Mouse (Mus musculus) liver, embryonic 12.5 days (tissue): ENCODE data around the gene Prkcz. TPM values are rescaled to one million over a fixed set of nuclear protein-coding genes. Genes with fewer than 3 reads are reported as not detected.

Experiments
- ATAC-seq: fragments of 200-750 bp; cut with Nextera tagmentation; 2 replicates; pipeline ENCODE4 v1.8.0; 2017; ENCODE audit warnings: moderate number of reproducible peaks, mild to moderate bottlenecking, moderate library complexity
- H3K27ac ChIP-seq: fragments of 300-500 bp; sonication (generic); 2 replicates; pipeline ENCODE4 v1.5.1; 2016; ENCODE audit warnings: mild to moderate bottlenecking
- H3K27me3 ChIP-seq: fragments of 300-500 bp; sonication (generic); replicated peaks from 2 replicates; pipeline ENCODE4 v1.6.1; 2016; ENCODE audit warnings: mild to moderate bottlenecking, moderate library complexity
- H3K36me3 ChIP-seq: fragments of 300-500 bp; sonication (generic); 2 replicates; pipeline ENCODE4 v1.6.1; 2016; ENCODE audit warnings: mild to moderate bottlenecking, moderate library complexity
- H3K4me1 ChIP-seq: fragments of 300-500 bp; sonication (generic); 2 replicates; pipeline ENCODE4 v1.6.1; 2016
- H3K4me2 ChIP-seq: fragments of 300-500 bp; sonication (generic); 2 replicates; pipeline ENCODE4 v1.6.1; 2016; ENCODE audit warnings: mild to moderate bottlenecking, moderate library complexity
- H3K4me3 ChIP-seq: fragments of 300-500 bp; sonication (generic); 2 replicates; pipeline ENCODE4 v1.5.1; 2016; ENCODE audit warnings: mild to moderate bottlenecking, moderate library complexity
- H3K9ac ChIP-seq: fragments of 300-500 bp; sonication (generic); 2 replicates; pipeline ENCODE4 v1.6.1; 2016; ENCODE audit warnings: mild to moderate bottlenecking, moderate library complexity
- H3K9me3 ChIP-seq: fragments of 300-500 bp; sonication (generic); replicated peaks from 2 replicates; pipeline ENCODE4 v1.6.1; 2016; ENCODE audit warnings: mild to moderate bottlenecking, moderate library complexity
- WGBS: fragments of 180-500 bp; shearing (Covaris S2); methylation state at CpG from one replicate; pipeline ENCODE4 v1.1.7; 2016; ENCODE audit not compliant: insufficient replicate concordance; 5-methylcytosine and 5-hydroxymethylcytosine counted together
- polyA plus RNA-seq: library from polyadenylated mRNA; unstranded; fragments of >200 nt; fragmentation: Nextera tagmentation; extraction: Ambion mirVana; gene quantifications from 2 replicates; pipeline ENCODE4 v1.2.1, GENCODE M21; 2016

The Prkcz gene
- polyA plus RNA-seq, 1 experiment from 2014 or later: 4.2 TPM

DNA sequence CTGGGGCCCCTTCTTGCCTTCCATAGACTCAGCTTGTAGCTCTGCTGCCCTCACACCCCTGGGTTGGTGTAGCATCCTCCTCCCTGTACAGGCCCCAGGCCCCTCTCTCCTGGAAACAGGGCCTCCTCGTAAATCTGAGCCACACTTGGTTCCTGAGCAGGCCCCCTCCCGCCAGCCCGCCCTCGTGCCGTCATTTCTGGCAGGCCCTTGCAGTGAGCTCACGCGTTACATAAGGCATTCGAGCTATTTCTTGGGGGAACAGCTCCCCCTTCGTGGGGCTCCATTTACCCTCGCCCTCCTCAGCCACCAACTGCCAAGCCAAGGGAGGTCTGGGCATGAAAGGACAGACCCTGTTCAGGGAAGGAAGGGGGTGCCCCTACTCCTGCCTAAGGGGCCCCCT is 127.3 kb downstream of the Prkcz start:
- H3K4me2 ChIP-seq: 0 out of 2 replicates have a peak overlapping the region, but pooled peaks have one; percentile 14
- peak overlapping the region; percentile 83 for H3K27ac ChIP-seq
- peaks cover 4% of the 10 kb centered on the region; the same call in 1 of the 2 replicates for H3K27me3 ChIP-seq
- peaks cover 44% of the 10 kb centered on the region for H3K4me1 ChIP-seq
- H3K4me3 ChIP-seq: no peak overlapping the region
- no peak overlapping the region for H3K9ac ChIP-seq
- no peak for ATAC-seq
- no peaks in the 10 kb centered on the region for H3K9me3 ChIP-seq
- WGBS: 36% methylated on average over 10 of the region's 10 CpGs
- no peaks in the 10 kb centered on the region for H3K36me3 ChIP-seq

DNA sequence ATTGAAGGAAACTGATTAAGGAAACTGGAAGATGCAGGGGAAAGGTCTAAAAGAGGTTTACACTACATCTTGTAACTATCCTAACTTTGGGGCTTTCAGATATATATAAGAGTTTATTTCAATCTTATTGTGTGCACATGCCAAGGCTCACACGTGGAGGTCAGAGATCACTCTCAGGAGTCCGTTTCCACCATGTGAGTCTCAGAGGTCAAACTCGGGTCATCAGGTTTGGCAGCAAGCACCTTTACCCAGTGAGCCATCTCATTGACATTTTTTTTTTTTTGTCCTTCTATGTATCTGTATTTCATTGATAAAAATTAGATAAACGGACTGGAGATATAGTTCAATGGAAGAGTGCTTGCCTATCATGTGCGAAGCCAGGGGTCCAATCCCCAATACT is 132.7 kb downstream of the Prkcz start:
- Histone ChIP-seq H3K4me1 (peaks cover 12% of the 10 kb centered on the region), H3K9ac (no peak overlapping the region), H3K9me3 (no peaks in the 10 kb centered on the region), H3K27ac (no peak overlapping the region), H3K4me3 (no peak overlapping the region), H3K27me3 (peaks cover 10% of the 10 kb centered on the region), H3K4me2 (no peak overlapping the region), H3K36me3 (no peaks in the 10 kb centered on the region)
- ATAC-seq: no peak
- WGBS: 61% methylated on average over 5 of the region's 5 CpGs

GRCm38 (mm10) chr4:155227986-155228385 is 133.2 kb downstream of the Prkcz start:
- H3K27me3 ChIP-seq: peaks cover 10% of the 10 kb centered on the region
- ATAC-seq: no peak
- H3K27ac ChIP-seq: no peak overlapping the region
- 70% methylated on average over 4 of the region's 4 CpGs for WGBS
- H3K4me3 ChIP-seq: no peak overlapping the region
- no peak overlapping the region for H3K9ac ChIP-seq
- H3K9me3 ChIP-seq: no peaks in the 10 kb centered on the region
- H3K4me1 ChIP-seq: peaks cover 11% of the 10 kb centered on the region
- H3K36me3 ChIP-seq: no peaks in the 10 kb centered on the region
- no peak overlapping the region for H3K4me2 ChIP-seq

DNA sequence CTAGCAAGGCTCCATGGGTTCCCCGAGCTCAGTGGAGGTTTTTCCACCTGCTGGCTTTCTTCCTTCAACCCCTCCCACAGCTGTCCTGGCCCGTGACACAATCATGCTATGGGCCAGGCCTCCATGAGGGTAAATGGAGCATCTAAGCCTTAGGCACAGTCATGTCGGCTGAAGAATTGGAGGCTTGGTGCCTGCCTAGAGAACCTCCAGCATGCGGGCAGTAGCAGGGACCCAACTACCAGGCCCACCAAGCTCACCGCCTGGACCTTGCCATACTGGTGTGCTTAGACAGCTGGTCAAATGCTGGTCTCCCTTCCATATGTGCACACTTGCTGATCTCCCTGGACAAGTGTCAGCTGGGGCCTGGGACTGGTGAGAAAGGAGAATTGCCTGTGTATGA is 135.2 kb downstream of the Prkcz start:
- Histone ChIP-seq H3K4me3 (no peak overlapping the region), H3K27me3 (peaks cover 25% of the 10 kb centered on the region), H3K4me1 (peaks cover 27% of the 10 kb centered on the region), H3K36me3 (peaks cover 3% of the 10 kb centered on the region; the same call in 1 of the 2 replicates), H3K9ac (no peak overlapping the region), H3K4me2 (no peak overlapping the region), H3K9me3 (no peaks in the 10 kb centered on the region), H3K27ac (no peak overlapping the region)
- WGBS: 74% methylated on average over 5 of the region's 5 CpGs
- ATAC-seq: no peak

- WGBS: 24% methylated on average over 20 of the region's 20 CpGs
- H3K9ac ChIP-seq: peak overlapping the region; percentile 80
- peaks cover 3% of the 10 kb centered on the region; the same call in 1 of the 2 replicates for H3K36me3 ChIP-seq
- H3K27me3 ChIP-seq: peaks cover 44% of the 10 kb centered on the region
- no peaks in the 10 kb centered on the region for H3K9me3 ChIP-seq
- no peak for ATAC-seq
- peak overlapping the region; percentile 59 for H3K4me3 ChIP-seq
- H3K4me1 ChIP-seq: peaks cover 48% of the 10 kb centered on the region
- peak overlapping the region; percentile 92 for H3K4me2 ChIP-seq
- peak overlapping the region; percentile 91 for H3K27ac ChIP-seq
Observed at GRCm38 (mm10) chr4:155223594-155224528, 137.3 kb downstream of the Prkcz start.

DNA sequence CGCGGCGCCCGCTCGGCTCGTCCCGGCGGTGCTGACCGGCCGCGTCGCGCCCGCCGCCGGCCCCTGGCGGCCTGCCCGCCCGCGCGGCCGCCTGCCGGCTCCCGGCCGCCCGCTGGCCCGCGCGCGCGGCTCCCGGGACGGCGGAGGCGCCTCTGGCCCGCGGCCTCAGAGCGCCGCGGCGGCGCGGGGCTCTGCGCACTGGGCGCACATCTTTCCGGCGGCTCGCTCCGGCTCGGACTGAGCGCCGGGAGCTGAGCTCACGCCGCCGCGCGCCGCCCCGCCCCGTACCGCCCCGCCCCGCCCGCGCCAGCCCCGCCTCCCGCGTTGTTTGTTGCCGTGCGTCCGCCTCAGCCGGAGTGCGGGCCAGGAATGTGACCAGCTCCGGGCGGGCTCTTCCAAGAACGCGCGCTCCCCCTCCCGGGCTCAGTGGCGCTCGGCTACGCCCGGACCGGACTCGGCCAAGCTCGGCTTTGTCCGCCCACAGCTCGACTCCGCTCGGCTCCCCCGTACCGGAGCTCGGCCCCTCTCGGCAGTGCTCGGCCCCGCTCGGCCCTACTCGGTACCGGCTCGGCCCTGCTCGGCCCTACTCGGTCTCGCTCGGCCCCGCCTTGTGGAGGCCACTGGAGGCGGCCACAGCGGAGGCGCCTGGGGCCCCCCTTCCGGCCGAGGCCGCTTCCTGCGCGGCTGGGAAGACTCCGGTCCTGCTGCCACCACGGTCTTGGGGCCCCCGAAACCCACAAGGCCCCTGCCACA is 138.1 kb downstream of the Prkcz start:
- peak overlapping the region; percentile 59 for H3K4me3 ChIP-seq
- peak overlapping the region; percentile 92 for H3K4me2 ChIP-seq
- peaks cover 3% of the 10 kb centered on the region; the same call in 1 of the 2 replicates for H3K36me3 ChIP-seq
- peak overlapping the region; percentile 91 for H3K27ac ChIP-seq
- peaks cover 48% of the 10 kb centered on the region for H3K27me3 ChIP-seq
- H3K4me1 ChIP-seq: peaks cover 56% of the 10 kb centered on the region
- no peaks in the 10 kb centered on the region for H3K9me3 ChIP-seq
- under 1% methylated on average over 63 of the region's 116 CpGs for WGBS
- peak; percentile 95 for ATAC-seq
- peak overlapping the region; percentile 80 for H3K9ac ChIP-seq

DNA sequence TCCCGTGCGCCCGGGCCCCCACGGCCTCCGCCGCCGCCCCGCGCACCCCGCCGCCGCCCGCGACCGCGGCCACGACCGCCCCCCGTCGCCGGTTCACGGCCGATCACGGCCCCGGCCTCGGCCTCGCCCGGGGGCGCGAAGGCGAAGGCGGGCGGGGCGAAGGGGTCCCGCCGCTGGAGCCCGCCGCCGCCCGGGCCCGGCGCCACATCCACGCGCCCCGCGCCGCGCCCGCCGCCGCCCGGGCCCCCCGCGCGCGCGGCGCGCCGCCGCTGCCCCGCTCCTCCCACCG is 138.7 kb downstream of the Prkcz start, which contains the start of gene Ski:
Ski (minus strand) TSS at position 41 of the 289 bp plus-strand sequence.
- H3K27me3 ChIP-seq: peaks cover 48% of the 10 kb centered on the region
- peaks cover 61% of the 10 kb centered on the region for H3K4me1 ChIP-seq
- peak within 1 kb of the TSS; percentile 93 for H3K4me2 ChIP-seq
- peak within 1 kb of the TSS; percentile 80 for H3K9ac ChIP-seq
- peak within 1 kb of the TSS; percentile 70 for H3K4me3 ChIP-seq
- H3K9me3 ChIP-seq: no peaks in the 10 kb centered on the region
- 2% methylated on average over 30 of the region's 63 CpGs for WGBS
- peak within 1 kb of the TSS; percentile 91 for H3K27ac ChIP-seq
- ATAC-seq: no peak
- H3K36me3 ChIP-seq: peaks cover 3% of the 10 kb centered on the region; the same call in 1 of the 2 replicates

DNA sequence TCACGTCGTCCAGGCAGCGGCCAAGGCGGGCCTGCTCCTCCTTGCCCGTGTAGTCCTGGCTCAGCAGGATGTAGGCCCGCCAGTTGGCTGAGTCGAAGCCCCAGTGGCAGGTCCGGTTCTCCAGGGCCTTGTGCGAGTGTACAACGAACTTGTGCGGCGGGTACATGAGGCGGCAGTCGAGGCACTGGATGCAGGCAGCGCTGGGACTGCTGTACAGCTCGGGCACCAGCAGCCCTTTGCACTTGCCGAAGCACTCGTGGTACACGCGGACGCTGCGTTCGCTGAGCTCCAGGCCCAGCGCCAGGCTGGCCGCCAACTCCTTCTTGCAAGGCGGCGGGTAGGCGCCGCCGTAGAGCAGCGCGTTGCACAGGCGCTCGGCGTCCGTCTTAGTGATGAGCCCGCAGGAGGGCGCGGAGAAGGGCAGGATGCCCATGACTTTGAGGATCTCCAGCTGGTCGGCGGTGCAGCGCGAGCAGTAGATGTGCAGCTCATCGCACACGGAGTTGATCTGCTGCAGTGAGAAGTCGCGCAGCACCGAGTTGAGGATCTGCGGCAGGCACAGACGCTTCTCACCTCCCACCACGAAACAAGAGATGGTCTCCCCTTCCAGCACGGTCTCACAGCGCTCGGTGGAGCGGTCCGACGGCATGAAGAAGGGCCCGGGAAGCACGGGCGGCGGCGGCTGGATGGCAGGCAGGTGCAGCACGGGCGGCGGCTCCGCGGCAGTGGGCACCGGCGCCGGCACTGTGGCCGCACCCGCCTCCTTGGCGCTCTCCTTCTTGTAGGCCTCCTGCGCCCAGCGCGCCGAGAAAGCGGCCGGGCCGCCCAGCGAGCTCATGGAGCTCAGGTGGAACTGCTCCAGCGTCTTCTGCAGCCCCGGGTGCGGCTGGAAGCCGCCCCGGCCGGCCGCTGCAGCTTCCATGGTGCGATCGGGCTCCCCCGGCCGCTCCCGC is 139.3 kb downstream of the Prkcz start:
- Histone ChIP-seq H3K27me3 (peaks cover 48% of the 10 kb centered on the region), H3K4me2 (peak overlapping the region; percentile 93), H3K9ac (peak overlapping the region; percentile 76), H3K4me3 (peak overlapping the region; percentile 70), H3K27ac (peak overlapping the region; percentile 64), H3K9me3 (no peaks in the 10 kb centered on the region), H3K4me1 (peaks cover 67% of the 10 kb centered on the region), H3K36me3 (peaks cover 3% of the 10 kb centered on the region; the same call in 1 of the 2 replicates)
- 1% methylated on average over 92 of the region's 93 CpGs for WGBS
- no peak for ATAC-seq

GRCm38 (mm10) chr4:155221106-155221505 is 140.1 kb downstream of the Prkcz start:
- Histone ChIP-seq H3K4me1 (peaks cover 75% of the 10 kb centered on the region), H3K4me2 (peak overlapping the region; percentile 93), H3K27ac (no peak overlapping the region), H3K9me3 (no peaks in the 10 kb centered on the region), H3K27me3 (peaks cover 46% of the 10 kb centered on the region), H3K9ac (peak overlapping the region; percentile 76), H3K4me3 (peak overlapping the region; percentile 70), H3K36me3 (peaks cover 3% of the 10 kb centered on the region; the same call in 1 of the 2 replicates)
- 7% methylated on average over 7 of the region's 7 CpGs for WGBS
- ATAC-seq: no peak

- peaks cover 40% of the 10 kb centered on the region for H3K27me3 ChIP-seq
- H3K9ac ChIP-seq: peak overlapping the region; percentile 76
- no peaks in the 10 kb centered on the region for H3K9me3 ChIP-seq
- peaks cover 3% of the 10 kb centered on the region; the same call in 1 of the 2 replicates for H3K36me3 ChIP-seq
- 26% methylated on average over 14 of the region's 14 CpGs for WGBS
- peaks cover 82% of the 10 kb centered on the region for H3K4me1 ChIP-seq
- peak overlapping the region; percentile 70 for H3K4me3 ChIP-seq
- peak overlapping the region; percentile 93 for H3K4me2 ChIP-seq
- no peak for ATAC-seq
- H3K27ac ChIP-seq: no peak overlapping the region
Observed at GRCm38 (mm10) chr4:155220213-155221100, 140.7 kb downstream of the Prkcz start.
